Mouse (Mus musculus): ENCODE measurements around the gene Ace3.

DNA sequence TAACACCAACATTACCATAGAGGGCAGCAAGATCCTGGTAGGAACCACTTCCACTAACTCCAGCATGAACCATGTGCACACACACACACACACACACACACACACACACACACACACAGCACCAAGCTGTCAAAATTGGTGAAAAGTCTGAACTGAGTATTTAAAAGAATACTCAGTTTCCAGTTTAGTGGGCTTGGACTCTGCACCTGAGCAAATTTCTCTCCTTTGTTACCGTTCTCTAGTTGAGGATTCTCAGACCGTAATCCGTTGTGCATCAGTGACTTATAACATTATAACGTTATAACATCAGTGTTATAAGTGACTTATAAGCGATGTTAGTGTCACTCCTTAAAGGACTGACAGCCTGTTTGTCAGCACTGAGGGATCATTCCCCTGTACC, 18.8 kb upstream of the Ace3 start:
- TF ChIP-seq POLR2A (IDR thresholded peaks at IDR 0.05; ENCODE audit: extremely low read depth, insufficient read depth, low read length) (no peak), CTCF (IDR thresholded peaks at IDR 0.05; ENCODE audit: low read depth, low read length) (no peak)

Measured in liver, adult 2 months (tissue).